Mouse (Mus musculus) kidney, postnatal 25 days (tissue): Measurements from ENCODE around the gene Wdr26.

Source experiments
- DNase-seq, 2 experiments: peaks; one replicate each; pipeline ENCODE4 v3.0.0; 2021; ENCODE audit warnings: mixed read lengths in 2 of 2

The Wdr26 gene

GRCm38 (mm10) chr1:181211920-181212633 is at the start of gene Wdr26:
TSS of gene Wdr26 (minus strand) at chr1:181212001.
- peak; percentile 81 to 91 for DNase-seq

GRCm38 (mm10) chr1:181260949-181261696 is 49.3 kb upstream of the Wdr26 start:
- no peak for DNase-seq

- DNase-seq = no peak
These were observed 48.6 kb upstream of the Wdr26 start for GRCm38 (mm10) chr1:181260422-181260821.

GRCm38 (mm10) chr1:181259626-181260410 is 48.0 kb upstream of the Wdr26 start:
- DNase-seq = no peak

- DNase-seq = no peak
These were observed 47.3 kb upstream of the Wdr26 start for GRCm38 (mm10) chr1:181259056-181259455.

GRCm38 (mm10) chr1:181258616-181259015 is 46.8 kb upstream of the Wdr26 start:
- no peak for DNase-seq

GRCm38 (mm10) chr1:181257585-181258555 is 46.1 kb upstream of the Wdr26 start:
- peak; percentile 39 to 77 for DNase-seq

- DNase-seq = peak; percentile 83 to 95
These were observed 45.1 kb upstream of the Wdr26 start for GRCm38 (mm10) chr1:181256689-181257584.

- peak; percentile 58 to 80 for DNase-seq
These were observed 44.3 kb upstream of the Wdr26 start for GRCm38 (mm10) chr1:181255891-181256688.

- no peak for DNase-seq
These were observed 43.6 kb upstream of the Wdr26 start for GRCm38 (mm10) chr1:181255450-181255849.

- DNase-seq = no peak
These were observed 39.8 kb upstream of the Wdr26 start for GRCm38 (mm10) chr1:181251624-181252023.

GRCm38 (mm10) chr1:181250961-181251360 is 39.2 kb upstream of the Wdr26 start:
- no peak for DNase-seq

- no peak for DNase-seq
These were observed 37.7 kb upstream of the Wdr26 start for GRCm38 (mm10) chr1:181249537-181249936.

GRCm38 (mm10) chr1:181247175-181247574 is 35.4 kb upstream of the Wdr26 start:
- no peak for DNase-seq

GRCm38 (mm10) chr1:181246487-181247138 is 34.8 kb upstream of the Wdr26 start:
- DNase-seq = no peak

GRCm38 (mm10) chr1:181245554-181246486 is 34.0 kb upstream of the Wdr26 start:
- no peak for DNase-seq

- DNase-seq = no peak
These were observed 33.3 kb upstream of the Wdr26 start for GRCm38 (mm10) chr1:181245067-181245466.

- DNase-seq = no peak
These were observed 29.4 kb upstream of the Wdr26 start for GRCm38 (mm10) chr1:181241185-181241584.
